Mouse (Mus musculus) spleen, adult 2 months (tissue): Measurements from ENCODE around the gene Inpp5a.

ENCODE experiments used
- CTCF ChIP-seq: fragments of 200-500 bp; IDR thresholded peaks from 2 replicates; pipeline ENCODE4 v1.5.1; 2011; ENCODE audit warnings: mild to moderate bottlenecking, inconsistent platforms; ENCODE audit not compliant: insufficient read depth, insufficient read length, insufficient replicate concordance; ENCODE audit errors: extremely low read depth
- POLR2A ChIP-seq: fragments of 200-500 bp; IDR thresholded peaks from 2 replicates; pipeline ENCODE4 v1.6.1; 2011; ENCODE audit warnings: low read depth, low read length, inconsistent platforms

- TF ChIP-seq POLR2A: no peak
- TF ChIP-seq CTCF: no peak
Observed at GRCm38 (mm10) chr7:139447381-139447780, 58.5 kb downstream of the Inpp5a start.
